Mouse (Mus musculus): ENCODE measurements around the gene Lsm4.

Lsm4 gene

DNA sequence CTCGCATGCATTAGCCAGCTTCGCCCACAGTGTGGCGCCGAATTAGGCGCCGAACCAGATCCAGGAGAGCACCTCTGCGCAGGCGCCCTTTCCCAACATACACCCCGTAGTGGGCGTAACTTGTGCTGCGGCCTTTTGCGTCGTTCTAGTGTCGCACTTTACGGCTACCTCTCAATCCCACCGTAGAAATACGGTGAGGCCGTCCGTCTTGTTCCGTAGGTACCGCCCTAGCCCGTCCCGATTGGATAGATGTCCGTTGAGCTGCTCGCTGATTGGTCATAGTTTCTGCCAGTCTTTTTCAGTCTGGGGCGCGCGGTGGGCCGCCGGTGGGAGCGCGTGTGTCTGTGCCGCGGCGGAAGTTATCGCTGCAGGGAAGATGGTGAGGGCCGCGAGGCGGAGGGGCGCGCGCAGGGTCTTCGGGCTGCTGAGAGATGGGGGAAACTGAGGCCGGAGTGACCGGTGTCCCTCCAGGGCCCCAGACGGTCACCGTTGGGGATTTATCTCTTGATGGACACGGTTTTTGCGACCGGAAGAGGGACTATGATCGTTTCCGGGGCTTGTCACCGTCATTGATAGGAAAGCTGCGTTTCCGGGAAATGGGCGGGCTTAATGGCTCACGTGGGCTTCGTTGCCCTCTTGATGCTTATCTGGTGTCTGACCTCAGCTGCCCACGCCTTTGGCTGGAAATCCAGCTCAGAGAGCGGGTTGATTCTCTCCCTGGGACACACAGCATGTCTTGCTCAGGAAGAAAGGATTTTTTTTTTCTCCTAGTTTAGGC lies at the start of gene Lsm4:
TSS of gene Lsm4 (plus strand) at position 170 of the 778 bp plus-strand sequence.
- DNase-seq (ENCODE audit: extremely low spot score): peak; percentile 99

DNA sequence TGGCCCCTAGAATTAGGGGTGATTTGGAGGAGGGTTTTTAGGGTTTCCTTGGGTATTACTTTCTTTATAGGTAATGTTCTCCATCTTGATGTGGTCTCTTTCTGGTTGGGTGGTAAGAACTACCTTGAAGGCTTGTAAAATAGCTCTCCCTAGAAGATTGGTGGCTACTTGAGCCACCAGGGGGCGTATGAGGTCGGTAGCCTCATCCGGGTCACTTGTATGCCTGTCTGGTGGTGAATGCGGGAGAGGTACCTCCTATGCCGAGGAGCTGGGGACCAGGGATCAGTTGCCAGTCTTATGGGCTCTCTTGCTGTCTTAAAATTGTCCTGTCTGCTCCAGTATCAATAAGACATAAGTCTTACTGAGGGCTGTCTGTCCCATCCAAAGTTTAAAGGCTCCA lies 47.9 kb upstream of the Lsm4 start:
- DNase-seq (ENCODE audit: extremely low spot score): peak; percentile 60

DNA sequence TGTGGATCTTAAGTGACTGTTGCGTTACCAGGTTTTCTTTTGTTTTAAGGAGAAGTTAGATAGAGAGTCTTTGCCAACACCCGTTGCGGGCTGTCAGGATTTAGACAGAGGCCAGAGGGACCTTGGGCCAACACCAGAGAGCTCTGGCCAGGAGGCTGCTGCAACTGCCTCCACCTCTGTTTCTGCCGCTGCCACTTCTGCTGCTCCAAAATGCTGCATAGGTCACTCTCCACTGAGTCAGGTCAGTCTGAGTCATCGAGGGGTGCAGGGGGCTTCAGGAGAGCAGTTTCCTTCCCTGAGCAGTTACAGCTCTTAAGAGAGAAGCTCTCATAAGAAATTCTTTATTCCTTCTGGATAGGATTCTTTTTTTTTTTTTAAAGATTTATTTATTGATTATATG lies 46.0 kb upstream of the Lsm4 start:
- no peak for DNase-seq (ENCODE audit: extremely low spot score)

DNA sequence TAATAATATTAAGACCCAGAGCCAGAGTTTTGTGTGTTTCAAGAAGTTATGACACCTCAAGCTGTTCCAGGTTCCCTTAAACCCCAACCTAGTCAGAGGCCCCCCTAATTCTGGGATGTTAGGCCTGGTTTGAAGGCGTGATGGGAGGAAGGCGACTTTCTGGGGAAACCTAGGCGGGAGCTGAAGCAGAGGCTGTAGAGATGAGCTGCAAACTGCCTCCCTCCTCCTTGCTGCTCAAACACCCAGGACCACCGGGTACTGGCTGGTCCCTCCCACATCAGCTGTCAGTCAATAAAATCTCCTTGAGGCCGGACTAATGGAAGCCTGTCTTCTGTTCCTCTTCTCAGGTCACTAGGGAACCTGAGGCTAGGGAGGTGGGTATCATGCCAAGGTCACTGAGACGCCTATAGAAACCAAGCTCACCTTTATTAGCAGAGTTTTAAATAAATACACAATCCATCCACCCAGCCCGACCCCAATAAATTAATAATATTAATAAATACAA lies 44.0 kb upstream of the Lsm4 start:
- DNase-seq (ENCODE audit: extremely low spot score): no peak

DNA sequence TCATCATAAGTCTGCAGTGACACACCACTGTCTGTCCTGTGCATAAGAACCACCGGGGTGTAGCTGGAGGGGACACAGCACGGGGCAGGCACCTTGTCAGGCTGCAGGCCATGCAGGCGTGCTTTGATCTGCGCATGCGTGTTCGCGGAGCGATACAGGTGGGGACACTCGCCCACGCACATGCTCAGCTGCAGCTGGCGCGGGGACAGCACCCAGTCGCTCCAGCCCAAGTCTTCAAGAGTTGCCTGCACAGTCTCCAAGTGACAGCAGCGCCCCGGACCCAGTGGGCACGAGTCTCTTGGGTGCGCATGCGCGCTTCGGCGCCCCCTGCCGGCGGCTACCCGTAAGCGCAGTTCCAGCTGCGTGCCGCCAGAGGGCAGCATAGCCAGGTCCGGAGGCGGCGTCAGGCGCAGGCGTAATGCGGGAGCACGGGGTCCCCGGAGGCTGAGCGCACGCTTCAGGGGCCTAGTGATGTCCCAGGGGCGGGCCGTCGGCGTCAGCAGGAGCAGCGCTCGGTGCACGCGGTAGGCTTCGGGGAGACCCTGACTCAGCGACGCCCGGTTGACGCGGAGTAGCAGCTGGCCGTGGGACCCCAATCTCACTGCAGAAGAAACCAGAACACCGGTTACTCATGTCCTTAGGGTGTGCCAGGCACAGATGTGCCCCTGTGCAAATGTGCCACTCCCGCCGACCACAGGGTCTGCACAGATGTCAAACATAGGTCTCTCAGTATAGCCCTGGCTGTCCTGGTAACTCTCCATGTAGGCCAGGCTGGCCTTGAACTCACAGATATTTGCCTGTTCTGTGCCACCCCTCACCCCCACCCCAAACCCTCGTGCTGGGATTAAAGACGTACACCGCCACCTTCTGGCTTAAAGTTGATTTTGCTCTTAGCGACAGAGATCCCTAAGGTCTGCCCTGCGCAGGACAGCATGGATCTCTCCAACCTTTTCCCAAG lies 43.2 kb upstream of the Lsm4 start:
- peak; percentile 96 for DNase-seq (ENCODE audit: extremely low spot score)

DNA sequence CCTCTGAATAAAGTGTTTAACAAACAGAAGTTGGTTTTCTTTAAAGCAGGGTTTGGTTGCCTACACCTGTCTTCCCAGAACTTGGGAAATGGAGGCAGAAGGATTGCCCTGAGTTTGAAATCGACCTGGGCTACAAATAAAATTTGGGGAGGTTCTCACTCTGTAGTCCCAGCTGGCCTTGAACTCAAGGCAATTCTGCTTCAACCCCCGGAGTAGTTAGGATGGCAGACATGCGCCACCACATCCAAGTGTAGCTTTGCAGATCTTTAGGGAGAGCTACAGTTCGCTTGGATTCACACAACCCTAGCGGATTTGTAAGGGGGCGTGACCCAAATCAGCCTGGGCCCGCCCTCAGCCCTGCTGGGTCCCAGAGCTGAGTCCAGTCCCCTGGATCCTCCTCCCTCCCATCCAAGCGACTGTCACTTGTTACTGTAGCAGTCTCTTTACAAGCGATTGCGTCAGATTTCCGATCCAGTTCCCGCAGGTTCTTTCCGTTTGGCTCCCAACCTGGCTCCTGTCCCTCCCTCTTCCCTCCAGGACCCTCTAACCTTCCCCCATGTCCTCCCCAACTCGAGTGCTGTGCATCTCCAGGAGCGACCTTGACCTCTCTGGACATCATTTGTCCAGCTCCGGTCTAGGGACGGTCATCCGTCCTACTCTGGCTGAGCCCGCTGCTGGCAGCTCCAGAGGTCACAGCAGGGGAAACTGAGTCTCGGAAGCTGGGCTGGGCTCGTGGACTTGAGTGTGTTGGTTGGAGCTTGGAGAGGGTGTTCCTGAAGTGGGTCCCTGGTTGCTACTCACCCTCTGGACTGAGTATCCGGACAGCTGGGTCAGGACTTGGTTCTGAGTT lies 42.3 kb upstream of the Lsm4 start:
- peak; percentile 40 for DNase-seq (ENCODE audit: extremely low spot score)

DNA sequence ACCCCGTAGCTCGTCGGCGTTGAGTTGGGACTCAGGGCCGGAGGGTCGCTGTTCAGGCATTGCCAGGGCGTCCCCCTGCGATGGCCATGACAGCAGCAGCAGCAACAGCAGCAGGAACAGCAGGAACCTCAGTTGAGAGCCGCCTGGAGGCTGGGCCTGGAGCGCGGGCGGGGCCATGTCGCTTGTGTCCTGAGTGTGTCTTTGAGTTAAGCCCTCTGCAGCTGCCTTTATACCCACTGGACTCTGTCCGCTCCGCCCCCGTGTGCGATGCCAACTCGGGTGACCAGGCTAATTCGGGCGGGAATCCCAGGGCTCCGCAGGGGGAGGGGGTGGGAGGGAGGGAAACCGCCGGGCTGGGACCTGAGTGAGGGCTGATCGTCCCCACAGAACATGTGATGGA lies 41.6 kb upstream of the Lsm4 start:
- no peak for DNase-seq (ENCODE audit: extremely low spot score)

DNA sequence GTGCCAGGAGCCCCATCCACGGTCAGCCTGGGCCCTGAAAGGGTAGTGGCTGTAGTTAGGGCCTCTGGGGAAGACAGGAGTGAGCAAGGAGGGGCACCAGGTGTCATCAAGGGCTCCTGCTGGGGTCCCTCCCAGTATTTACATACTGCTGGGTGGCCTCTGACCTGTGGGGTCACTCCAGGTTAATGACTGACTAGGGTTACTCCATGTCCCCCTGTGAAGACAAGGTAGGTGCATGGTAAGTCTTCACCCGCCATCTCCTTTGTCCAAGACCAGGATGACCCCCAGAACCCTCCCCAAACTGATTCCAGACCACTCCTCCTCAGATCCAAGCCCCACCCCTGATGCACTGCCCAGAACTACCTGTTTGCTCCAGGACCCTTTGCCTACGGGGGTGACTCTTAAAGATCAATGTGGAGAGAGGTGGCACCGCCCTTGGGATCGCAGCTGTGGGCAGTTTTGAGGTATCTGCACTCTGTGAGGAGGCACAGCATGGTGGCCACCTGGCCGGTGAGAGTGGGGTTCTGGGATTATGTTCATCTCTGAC lies 40.6 kb upstream of the Lsm4 start, which contains the start of gene Gdf15:
TSS of gene Gdf15 (minus strand) at position 111 of the 547 bp plus-strand sequence.
- DNase-seq (ENCODE audit: extremely low spot score): no peak

DNA sequence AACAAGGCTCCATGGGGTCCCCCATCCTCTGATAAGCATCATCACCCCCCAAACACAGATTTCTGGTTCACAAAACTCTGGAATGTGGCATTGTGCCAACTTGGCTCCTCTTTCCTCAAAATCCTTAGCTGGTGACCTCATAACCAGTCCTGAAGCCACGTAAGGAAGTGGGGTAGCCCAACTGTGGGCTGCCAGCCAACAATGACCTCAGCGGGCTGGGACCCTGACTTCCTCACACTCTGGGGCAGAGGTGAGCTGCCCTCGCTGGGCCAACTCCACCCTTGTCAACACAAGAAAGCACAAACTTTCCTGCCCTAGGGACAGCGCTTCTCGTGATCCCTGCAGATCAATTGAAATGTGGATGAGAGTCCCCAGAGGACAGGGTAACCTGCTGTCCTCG lies 39.0 kb upstream of the Lsm4 start:
- DNase-seq (ENCODE audit: extremely low spot score): no peak

DNA sequence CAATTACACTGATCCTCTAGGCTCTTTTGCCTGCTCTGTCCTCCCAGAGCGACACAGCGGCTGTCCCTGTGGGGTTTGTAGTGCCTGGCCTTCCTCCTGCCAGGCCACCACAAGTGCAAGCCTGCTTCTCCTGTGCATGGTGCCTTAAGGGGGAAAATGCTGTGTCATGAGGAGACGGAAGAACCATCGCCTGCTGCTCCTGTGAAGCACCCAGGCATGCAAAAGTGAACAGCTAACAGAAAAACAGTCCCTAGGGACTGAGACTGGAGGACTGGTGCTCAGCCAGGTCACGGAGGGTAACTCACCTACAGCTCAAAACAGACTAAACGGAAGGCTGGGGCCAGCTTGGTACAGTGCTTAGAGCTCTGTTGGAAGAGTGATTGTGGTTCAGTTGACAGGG lies 37.5 kb upstream of the Lsm4 start:
- no peak for DNase-seq (ENCODE audit: extremely low spot score)

DNA sequence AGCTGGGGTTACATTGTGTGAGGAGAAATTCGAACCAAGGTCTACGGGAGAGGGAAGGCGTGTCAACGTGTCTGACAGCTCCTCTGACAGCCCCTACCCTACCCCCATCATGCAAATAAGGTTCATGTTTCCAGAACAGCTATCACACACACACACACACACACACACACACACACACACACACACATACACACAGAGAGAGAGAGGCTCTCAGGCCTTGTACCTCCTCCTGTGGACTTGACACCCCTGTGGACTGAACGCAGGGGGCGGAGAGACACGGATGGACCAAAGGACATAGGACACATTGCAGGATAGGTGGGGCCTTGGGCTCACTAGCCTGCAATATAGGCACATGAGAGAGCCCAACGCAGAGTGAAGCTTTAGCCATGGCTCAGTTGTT lies 36.2 kb upstream of the Lsm4 start:
- no peak for DNase-seq (ENCODE audit: extremely low spot score)

DNA sequence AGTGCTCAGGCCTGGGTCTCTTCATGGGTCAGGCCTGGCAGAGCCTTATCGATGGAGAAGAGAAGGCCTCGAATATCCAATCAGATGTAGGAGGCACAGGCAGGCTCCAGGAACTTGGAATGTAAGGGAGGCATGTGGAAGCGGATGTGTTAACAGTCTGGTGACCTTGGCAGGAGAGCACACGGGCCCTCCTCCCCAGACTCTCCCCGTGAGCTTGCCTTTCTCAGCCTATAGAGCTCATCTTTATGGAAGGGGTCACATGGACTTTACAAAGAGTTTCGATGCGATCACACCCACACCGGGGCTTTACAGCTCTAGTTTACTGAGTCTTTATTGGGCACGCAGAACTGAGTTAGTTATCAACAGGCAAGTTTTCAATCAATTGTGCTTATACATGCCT lies 34.3 kb upstream of the Lsm4 start:
- no peak for DNase-seq (ENCODE audit: extremely low spot score)

DNA sequence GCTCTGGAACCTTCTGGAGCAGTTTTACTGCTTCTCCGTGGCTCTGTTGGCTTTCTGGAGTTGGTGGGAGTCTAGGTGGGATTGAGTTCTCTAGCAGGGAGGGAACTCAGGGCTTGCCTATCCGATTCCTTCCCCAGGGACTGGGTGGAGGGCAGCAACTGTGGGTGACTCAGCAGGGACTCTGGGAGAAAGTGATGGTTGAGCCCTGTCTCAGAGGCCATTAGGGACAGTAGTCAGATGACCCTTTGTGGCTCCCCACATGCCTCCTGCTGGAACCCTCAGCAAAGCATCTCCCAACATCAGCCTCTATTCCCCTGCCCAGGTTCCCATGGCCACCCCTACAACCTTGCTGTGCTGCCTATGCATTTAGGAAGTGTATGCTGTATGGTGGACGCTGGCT lies 30.0 kb upstream of the Lsm4 start:
- DNase-seq (ENCODE audit: extremely low spot score): no peak

DNA sequence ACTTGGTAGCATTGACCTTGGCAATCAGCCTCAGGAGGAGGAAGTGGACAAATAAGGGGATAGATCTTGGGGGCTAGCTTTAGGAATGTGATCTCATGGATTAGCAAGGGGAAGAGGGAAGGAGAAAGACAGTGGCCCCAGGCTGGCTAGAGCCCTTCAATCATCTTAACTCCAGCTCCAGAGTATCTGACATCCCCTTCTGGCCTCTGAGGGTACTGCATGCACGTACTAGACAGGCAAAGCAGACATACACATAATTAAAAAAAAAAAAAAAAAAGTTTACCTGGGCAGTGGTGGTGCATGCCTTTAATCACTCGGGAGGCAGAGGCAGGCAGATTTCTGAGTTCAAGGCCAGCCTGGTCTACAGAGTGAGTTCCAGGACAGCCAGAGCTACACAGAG lies 29.0 kb upstream of the Lsm4 start:
- DNase-seq (ENCODE audit: extremely low spot score): no peak

DNA sequence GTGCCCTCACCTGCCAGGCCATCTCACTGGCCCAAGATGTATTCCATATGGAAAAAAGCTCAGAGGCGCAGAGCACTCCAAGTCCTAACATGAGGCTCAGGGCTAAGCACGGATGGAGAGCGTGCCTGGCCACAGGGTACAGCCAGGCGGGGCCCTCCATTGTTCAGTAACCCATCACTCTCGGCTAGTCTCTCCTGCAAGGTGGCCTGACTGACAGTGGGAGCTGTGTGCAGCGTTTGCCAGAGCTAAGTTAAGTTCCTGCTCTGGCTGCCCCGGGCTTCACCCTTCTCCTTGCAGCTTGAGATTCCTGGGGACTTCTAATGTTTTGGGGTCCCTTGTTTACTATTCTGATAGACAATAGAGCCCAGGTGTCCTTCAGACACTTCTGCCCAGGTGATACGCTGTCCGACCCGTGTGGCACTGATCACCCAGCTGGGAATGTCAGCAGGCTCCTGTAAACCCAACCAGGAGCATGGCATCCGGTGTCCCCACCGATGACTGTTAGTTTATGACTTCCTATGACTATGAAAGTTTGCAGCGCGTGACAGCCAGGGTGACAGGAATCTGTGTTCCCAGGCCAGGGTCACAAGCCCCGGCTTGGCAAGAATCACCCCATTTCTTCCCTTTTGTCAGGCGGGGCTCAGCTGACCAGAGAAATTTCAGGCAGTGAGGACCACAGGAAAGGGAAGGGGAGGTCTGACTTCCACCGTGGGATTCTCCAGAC lies 27.4 kb upstream of the Lsm4 start:
- DNase-seq (ENCODE audit: extremely low spot score): no peak

DNA sequence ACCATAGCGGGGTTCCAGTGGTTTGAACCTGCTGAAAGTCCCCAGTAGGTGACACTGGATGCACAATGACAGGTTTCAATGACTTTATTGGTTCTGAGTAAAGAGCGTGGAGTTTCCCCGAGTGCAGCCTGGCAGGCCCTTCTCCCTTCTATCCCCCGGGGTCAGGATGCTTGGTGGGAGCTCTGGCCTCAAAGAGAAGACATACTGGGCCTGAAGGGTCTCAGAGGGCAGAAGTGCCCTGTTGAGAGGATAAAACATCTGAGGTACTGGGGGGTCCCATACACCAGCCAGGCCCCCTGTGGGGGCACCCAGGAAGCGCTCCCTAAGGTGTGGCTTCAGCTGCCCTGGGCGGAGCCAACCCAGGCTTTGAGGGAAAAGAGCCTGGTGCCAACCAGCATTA lies 26.7 kb upstream of the Lsm4 start:
- DNase-seq (ENCODE audit: extremely low spot score): no peak

DNA sequence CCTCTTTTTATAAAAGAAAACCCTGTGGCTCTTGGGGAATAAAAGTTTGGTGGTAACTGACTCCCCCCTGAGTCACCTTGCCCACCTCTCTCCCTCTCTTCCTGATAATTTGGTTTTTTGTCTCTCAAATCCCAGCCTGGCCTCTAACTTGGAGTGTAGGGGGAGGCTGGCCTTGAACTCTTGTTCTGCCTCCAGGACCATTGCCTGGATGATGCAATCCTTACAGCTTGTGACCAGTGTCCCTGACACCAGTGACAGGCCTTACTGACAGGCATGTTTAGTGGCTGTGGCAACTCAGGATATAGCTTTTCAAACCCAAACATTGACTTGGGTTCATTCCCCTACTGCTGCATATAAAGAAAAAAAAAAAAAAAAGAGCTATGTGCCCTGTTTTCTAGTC lies 26.3 kb upstream of the Lsm4 start:
- no peak for DNase-seq (ENCODE audit: extremely low spot score)

DNA sequence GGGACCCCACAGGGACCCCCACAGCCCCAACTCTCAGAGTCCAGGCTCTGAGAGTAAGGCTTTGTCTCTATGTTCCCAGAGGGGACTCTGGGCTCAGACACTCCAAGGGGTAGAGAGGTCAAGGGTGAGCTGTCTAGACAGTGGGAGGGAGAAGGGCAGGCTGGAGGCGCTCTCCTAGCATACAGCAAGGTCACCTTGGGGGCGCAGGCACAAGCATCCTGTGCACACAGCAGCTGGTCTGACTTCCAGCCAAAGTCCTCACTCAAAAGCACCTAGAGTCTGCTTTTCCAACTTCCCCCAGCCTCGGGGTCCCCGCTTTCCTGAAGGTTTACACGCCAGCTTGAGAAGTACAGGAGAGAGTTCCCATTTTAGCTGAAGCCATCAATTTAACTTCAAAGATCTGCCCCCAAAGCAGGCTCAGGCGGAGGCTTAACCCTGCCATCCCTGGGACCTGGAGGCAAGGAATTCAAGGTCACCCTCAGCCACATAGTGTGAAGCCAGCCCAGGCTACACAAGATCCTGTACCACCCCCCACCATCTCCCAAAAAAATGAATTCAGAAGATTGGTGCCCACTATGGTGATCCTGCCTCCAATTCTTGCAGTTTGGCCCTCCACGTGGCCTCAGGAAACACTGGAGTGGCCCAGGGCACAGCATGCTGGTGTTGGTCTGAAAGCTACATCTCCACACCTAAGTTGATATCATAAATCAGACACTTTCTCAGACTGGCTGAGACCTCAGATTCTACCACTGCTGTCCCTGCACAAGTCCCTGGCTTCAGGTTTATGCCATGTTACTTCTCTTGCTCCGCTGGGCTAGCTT lies 25.5 kb upstream of the Lsm4 start:
- no peak for DNase-seq (ENCODE audit: extremely low spot score)

DNA sequence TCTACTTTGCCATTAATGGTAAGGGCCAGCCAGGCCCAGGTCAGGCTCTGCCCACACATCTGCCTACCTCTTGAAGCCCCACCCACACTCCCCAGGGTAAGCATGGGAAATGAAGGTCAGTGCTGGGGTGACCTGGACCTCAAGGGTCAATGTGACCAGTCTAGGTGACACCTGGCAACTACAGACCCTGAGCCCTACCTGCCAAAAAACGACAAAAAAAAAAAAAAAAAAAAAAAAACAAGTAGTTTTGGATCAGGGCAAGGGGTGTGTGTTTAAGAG lies 24.9 kb upstream of the Lsm4 start:
- no peak for DNase-seq (ENCODE audit: extremely low spot score)

DNA sequence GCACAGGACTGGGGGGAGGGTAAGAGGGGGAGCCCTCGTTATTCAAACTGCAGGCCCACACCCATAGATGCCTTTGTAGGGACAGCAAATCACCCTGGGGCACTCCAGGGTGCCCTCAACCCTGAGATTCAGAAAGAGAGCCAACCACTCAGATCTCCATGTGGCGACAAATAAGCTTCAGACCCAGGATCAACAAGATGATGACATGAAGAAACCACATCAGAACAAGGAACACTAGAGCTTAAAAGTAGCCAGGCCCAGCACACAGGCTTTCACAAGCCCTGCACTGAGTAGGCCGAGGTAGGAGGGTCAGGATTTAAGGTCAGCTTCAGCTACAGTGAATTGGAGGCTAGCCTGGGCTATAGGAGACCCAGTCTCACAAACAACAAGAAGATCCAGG lies 24.1 kb upstream of the Lsm4 start:
- DNase-seq (ENCODE audit: extremely low spot score): no peak

Measured in embryo, embryonic 9.5 days (tissue).